Mouse (Mus musculus): ENCODE results near the gene Tigd4. TPM values are rescaled to one million over a fixed set of nuclear protein-coding genes. Genes with fewer than 3 reads are reported as not detected.

The Tigd4 gene
- total and polyA plus RNA-seq, 2 experiments from 2014 or later: not detected

- no peak for ATAC-seq
- WGBS: 67% methylated on average over 3 of the region's 3 CpGs
Observed at GRCm38 (mm10) chr3:84622026-84622425, 28.7 kb downstream of the Tigd4 start.

GRCm38 (mm10) chr3:84631586-84631985, 38.2 kb downstream of the Tigd4 start:
- no peak for TF ChIP-seq CTCF (IDR thresholded peaks at IDR 0.05; ENCODE audit: low read depth)

More at GRCm38 (mm10) chr3:84622026-84622425, 28.7 kb downstream of the Tigd4 start:
- no peak overlapping the region for H3K9ac ChIP-seq (replicated peaks; ENCODE audit: low read length)
- no peaks in the 10 kb centered on the region; the same call in 1 of the 2 replicates for H3K4me1 ChIP-seq (ENCODE audit: insufficient read depth, low read length)
- no peak for DNase-seq (ENCODE audit: low spot score)
- no peak for TF ChIP-seq CTCF (IDR thresholded peaks at IDR 0.05; ENCODE audit: low read depth)
- no peak overlapping the region for H3K4me2 ChIP-seq (ENCODE audit: low read depth, low read length)
- H3K4me3 ChIP-seq (ENCODE audit: low read length): no peak overlapping the region
- H3K27ac ChIP-seq: no peak overlapping the region
- no peaks in the 10 kb centered on the region for H3K27me3 ChIP-seq (ENCODE audit: insufficient read depth, low read length)
- no peaks in the 10 kb centered on the region for H3K9me3 ChIP-seq (ENCODE audit: low read length)
- no peaks in the 10 kb centered on the region for H3K36me3 ChIP-seq (ENCODE audit: insufficient read depth, low read length)

GRCm38 (mm10) chr3:84637095-84637494, 43.7 kb downstream of the Tigd4 start:
- Histone ChIP-seq H3K4me1 (ENCODE audit: insufficient read depth, low read length) (no peaks in the 10 kb centered on the region), H3K4me2 (ENCODE audit: low read depth, low read length) (no peak overlapping the region), H3K9me3 (ENCODE audit: low read length) (no peaks in the 10 kb centered on the region), H3K4me3 (ENCODE audit: low read length) (no peak overlapping the region), H3K36me3 (ENCODE audit: insufficient read depth, low read length) (no peaks in the 10 kb centered on the region), H3K27me3 (ENCODE audit: insufficient read depth, low read length) (no peaks in the 10 kb centered on the region), H3K27ac (no peak overlapping the region), H3K9ac (replicated peaks; ENCODE audit: low read length) (no peak overlapping the region)
- TF ChIP-seq CTCF (IDR thresholded peaks at IDR 0.05; ENCODE audit: low read depth): no peak
- ATAC-seq (no peak), DNase-seq (ENCODE audit: low spot score) (no peak)
- WGBS: 73% methylated on average over 6 of the region's 6 CpGs

More at GRCm38 (mm10) chr3:84631586-84631985, 38.2 kb downstream of the Tigd4 start:
- H3K27ac ChIP-seq: no peak overlapping the region
- H3K9me3 ChIP-seq (ENCODE audit: low read length): no peaks in the 10 kb centered on the region
- WGBS: 93% methylated on average over 9 of the region's 9 CpGs
- DNase-seq (ENCODE audit: low spot score): no peak
- no peaks in the 10 kb centered on the region for H3K36me3 ChIP-seq (ENCODE audit: insufficient read depth, low read length)
- H3K4me3 ChIP-seq (ENCODE audit: low read length): no peak overlapping the region
- no peak overlapping the region for H3K4me2 ChIP-seq (ENCODE audit: low read depth, low read length)
- H3K9ac ChIP-seq (replicated peaks; ENCODE audit: low read length): no peak overlapping the region
- no peaks in the 10 kb centered on the region for H3K4me1 ChIP-seq (ENCODE audit: insufficient read depth, low read length)
- no peaks in the 10 kb centered on the region for H3K27me3 ChIP-seq (ENCODE audit: insufficient read depth, low read length)
- ATAC-seq: no peak

GRCm38 (mm10) chr3:84637890-84638578, 44.7 kb downstream of the Tigd4 start:
- H3K9ac ChIP-seq (replicated peaks; ENCODE audit: low read length): no peak overlapping the region
- no peak for ATAC-seq
- DNase-seq (ENCODE audit: low spot score): no peak
- no peaks in the 10 kb centered on the region for H3K27me3 ChIP-seq (ENCODE audit: insufficient read depth, low read length)
- no peak overlapping the region for H3K4me3 ChIP-seq (ENCODE audit: low read length)
- no peak for TF ChIP-seq CTCF (IDR thresholded peaks at IDR 0.05; ENCODE audit: low read depth)
- no peaks in the 10 kb centered on the region for H3K9me3 ChIP-seq (ENCODE audit: low read length)
- no peaks in the 10 kb centered on the region for H3K36me3 ChIP-seq (ENCODE audit: insufficient read depth, low read length)
- 75% methylated on average over 12 of the region's 12 CpGs for WGBS
- no peaks in the 10 kb centered on the region for H3K4me1 ChIP-seq (ENCODE audit: insufficient read depth, low read length)
- H3K4me2 ChIP-seq (ENCODE audit: low read depth, low read length): no peak overlapping the region
- H3K27ac ChIP-seq: no peak overlapping the region

- 83% methylated on average over 4 of the region's 4 CpGs for WGBS
- Histone ChIP-seq H3K4me2 (ENCODE audit: low read depth, low read length) (no peak overlapping the region), H3K36me3 (ENCODE audit: insufficient read depth, low read length) (no peaks in the 10 kb centered on the region), H3K27ac (no peak overlapping the region), H3K4me1 (ENCODE audit: insufficient read depth, low read length) (no peaks in the 10 kb centered on the region), H3K9ac (replicated peaks; ENCODE audit: low read length) (no peak overlapping the region), H3K9me3 (ENCODE audit: low read length) (no peaks in the 10 kb centered on the region), H3K4me3 (ENCODE audit: low read length) (no peak overlapping the region), H3K27me3 (ENCODE audit: insufficient read depth, low read length) (no peaks in the 10 kb centered on the region)
- TF ChIP-seq CTCF (IDR thresholded peaks at IDR 0.05; ENCODE audit: low read depth): no peak
- DNase-seq (ENCODE audit: low spot score) (no peak), ATAC-seq (no peak)
Observed at GRCm38 (mm10) chr3:84638858-84639257, 45.5 kb downstream of the Tigd4 start.

GRCm38 (mm10) chr3:84639767-84640500, 46.6 kb downstream of the Tigd4 start:
- TF ChIP-seq CTCF (IDR thresholded peaks at IDR 0.05; ENCODE audit: low read depth): no peak
- Histone ChIP-seq H3K27me3 (ENCODE audit: insufficient read depth, low read length) (no peaks in the 10 kb centered on the region), H3K4me2 (ENCODE audit: low read depth, low read length) (no peak overlapping the region), H3K4me1 (ENCODE audit: insufficient read depth, low read length) (no peaks in the 10 kb centered on the region), H3K36me3 (ENCODE audit: insufficient read depth, low read length) (no peaks in the 10 kb centered on the region), H3K27ac (no peak overlapping the region), H3K9ac (replicated peaks; ENCODE audit: low read length) (no peak overlapping the region), H3K9me3 (ENCODE audit: low read length) (no peaks in the 10 kb centered on the region), H3K4me3 (ENCODE audit: low read length) (no peak overlapping the region)
- no peak for ATAC-seq
- WGBS: 45% methylated on average over 11 of the region's 11 CpGs
- no peak for DNase-seq (ENCODE audit: low spot score)

- no peak for TF ChIP-seq CTCF (IDR thresholded peaks at IDR 0.05; ENCODE audit: low read depth)
- WGBS: 43% methylated on average over 6 of the region's 6 CpGs
- Histone ChIP-seq H3K36me3 (ENCODE audit: insufficient read depth, low read length) (no peaks in the 10 kb centered on the region), H3K27ac (no peak overlapping the region), H3K27me3 (ENCODE audit: insufficient read depth, low read length) (no peaks in the 10 kb centered on the region), H3K4me2 (ENCODE audit: low read depth, low read length) (no peak overlapping the region), H3K9ac (replicated peaks; ENCODE audit: low read length) (no peak overlapping the region), H3K4me1 (ENCODE audit: insufficient read depth, low read length) (no peaks in the 10 kb centered on the region), H3K4me3 (ENCODE audit: low read length) (no peak overlapping the region), H3K9me3 (ENCODE audit: low read length) (no peaks in the 10 kb centered on the region)
- DNase-seq (ENCODE audit: low spot score) (no peak), ATAC-seq (no peak)
Observed at GRCm38 (mm10) chr3:84640536-84640935, 47.2 kb downstream of the Tigd4 start.

Measured in hindbrain, postnatal 0 days (tissue).